Mouse (Mus musculus) liver, embryonic 14.5 days (tissue): ENCODE results near the gene Ubr4.

Experiments
- CTCF ChIP-seq: IDR thresholded peaks from 2 replicates; pipeline ENCODE4 v1.5.1; 2016; ENCODE audit warnings: antibody characterized with exemption, low read depth, control low read depth
- EP300 ChIP-seq: IDR thresholded peaks from 2 replicates; pipeline ENCODE4 v1.6.1; 2016; ENCODE audit warnings: antibody characterized with exemption, low read depth

- TF ChIP-seq CTCF, result no peak
- no peak for TF ChIP-seq EP300
Measured at GRCm38 (mm10) chr4:139379719-139380118, 27.3 kb downstream of the Ubr4 start.
